ENCODE assay signal across 17 mouse cellular contexts in genomic region chrX:101585455-101585854, GRCm38 (mm10).
"Had no signal": no experiment of that assay in that cellular context is flagged by ENCODE, and none has a peak within 500 bp of the region (broad histone marks: within the 10 kb centered on the region; RNA-seq: fewer than 3 reads in every experiment).

No protein-coding gene starts in this region.

- ATAC-seq: liver, embryonic 12.5 days; liver, postnatal 0 days; lung, postnatal 0 days; midbrain, embryonic 13.5 days; midbrain, embryonic 15.5 days; midbrain, embryonic 16.5 days had no signal

- DNase-seq: left cerebral cortex, postnatal 4 days; liver; liver, embryonic 13.5 days; liver, postnatal 0 days; lung, adult 18-20 months; lung, adult 2 months; lung, embryonic 14.5 days; lung, postnatal 10 days; lung, postnatal 14 days; lung, postnatal 36 days; lung, postnatal 4 days; midbrain, embryonic 14.5 days had no signal
